Mouse (Mus musculus) spleen, embryonic (tissue): ENCODE results near the gene Lrrn4cl.

Experiments used
- CTCF ChIA-PET: fragments of 350-600 bp; sonication (Branson Sonifier 250); formaldehyde crosslinking; loops from one replicate; lab custom pipeline; 2022; lab: Charles Lee

Lrrn4cl gene

DNA sequence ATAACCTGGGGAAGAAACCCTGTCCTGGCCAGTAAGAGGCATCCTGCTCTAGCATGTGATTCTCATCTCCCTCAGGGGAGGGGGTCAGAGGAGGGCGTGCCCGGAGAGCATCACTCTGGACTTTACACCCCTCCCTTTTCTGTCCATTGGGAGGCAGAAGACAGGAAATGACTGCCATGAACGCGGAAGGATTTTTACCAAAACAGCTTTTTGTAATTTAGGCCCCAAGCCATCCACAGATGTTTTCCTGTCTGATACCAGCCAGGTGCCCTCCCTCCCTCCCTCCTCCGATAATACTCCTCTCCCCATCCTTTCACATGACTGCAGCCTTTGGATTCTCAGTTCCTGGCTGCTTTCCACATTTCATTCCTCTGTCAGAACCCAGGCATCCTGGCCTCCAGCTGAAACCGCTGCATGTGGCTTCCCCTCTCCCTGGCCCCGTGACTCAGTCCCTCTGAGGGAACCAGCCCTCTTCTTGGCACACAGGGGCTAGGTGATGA is at the start of gene Lrrn4cl:
Gene Lrrn4cl, plus strand, starts transcription at position 367 of the 500 bp plus-strand sequence.
- CTCF ChIA-PET: interaction anchor here (0.6 kb wide), 1 partner anchor 1101 kb away, joined by 5 read pairs; no protein-coding TSS in a partner anchor

DNA sequence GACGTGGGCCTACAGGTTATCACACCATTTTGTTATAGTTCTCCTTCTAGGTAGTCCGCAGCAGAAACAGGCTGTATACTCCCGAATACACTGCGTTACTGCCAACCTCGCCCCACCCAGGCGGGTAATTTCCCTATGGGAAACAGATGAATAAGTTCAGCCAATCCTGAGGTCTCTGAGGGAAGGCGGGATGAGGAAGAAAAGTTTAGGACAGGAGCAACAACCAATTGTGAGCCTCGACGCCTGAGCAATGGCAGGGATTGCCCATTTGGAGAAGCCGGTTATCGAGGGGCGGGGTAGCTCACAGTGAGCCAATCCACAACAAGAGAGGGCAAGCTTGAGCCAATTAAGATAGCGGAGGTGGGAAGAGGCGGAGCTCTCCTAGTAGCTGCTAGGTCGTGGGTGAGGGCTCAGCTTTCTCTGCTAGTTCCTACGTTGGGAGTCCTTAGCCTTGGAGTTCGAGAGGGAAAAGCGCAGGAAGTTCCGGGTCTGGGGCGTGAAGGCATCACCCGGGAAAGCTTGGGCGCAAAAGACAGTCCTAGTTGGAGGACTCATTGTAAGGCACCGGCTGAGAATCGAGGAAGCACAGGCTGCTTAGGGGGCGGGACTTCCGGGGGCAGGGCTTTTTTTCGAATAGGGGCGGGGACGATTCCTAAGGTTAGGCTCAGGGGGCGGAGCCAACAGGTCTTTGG is 48.3 kb upstream of the Lrrn4cl start, which contains the start of gene Zbtb3:
Gene Zbtb3, plus strand, starts transcription at position 426 of the 692 bp plus-strand sequence.
- CTCF ChIA-PET: interaction anchor here (0.5 to 1.3 kb wide), 4 partner anchors 14 to 119 kb away, joined by 3 to 5 read pairs (median 4); no protein-coding TSS in a partner anchor

- CTCF ChIA-PET: interaction anchor here (1.3 kb wide), 1 partner anchor 27 kb away, joined by 3 read pairs; no protein-coding TSS in a partner anchor
These were observed 47.3 kb upstream of the Lrrn4cl start for GRCm38 (mm10) chr19:8803204-8803780.

DNA sequence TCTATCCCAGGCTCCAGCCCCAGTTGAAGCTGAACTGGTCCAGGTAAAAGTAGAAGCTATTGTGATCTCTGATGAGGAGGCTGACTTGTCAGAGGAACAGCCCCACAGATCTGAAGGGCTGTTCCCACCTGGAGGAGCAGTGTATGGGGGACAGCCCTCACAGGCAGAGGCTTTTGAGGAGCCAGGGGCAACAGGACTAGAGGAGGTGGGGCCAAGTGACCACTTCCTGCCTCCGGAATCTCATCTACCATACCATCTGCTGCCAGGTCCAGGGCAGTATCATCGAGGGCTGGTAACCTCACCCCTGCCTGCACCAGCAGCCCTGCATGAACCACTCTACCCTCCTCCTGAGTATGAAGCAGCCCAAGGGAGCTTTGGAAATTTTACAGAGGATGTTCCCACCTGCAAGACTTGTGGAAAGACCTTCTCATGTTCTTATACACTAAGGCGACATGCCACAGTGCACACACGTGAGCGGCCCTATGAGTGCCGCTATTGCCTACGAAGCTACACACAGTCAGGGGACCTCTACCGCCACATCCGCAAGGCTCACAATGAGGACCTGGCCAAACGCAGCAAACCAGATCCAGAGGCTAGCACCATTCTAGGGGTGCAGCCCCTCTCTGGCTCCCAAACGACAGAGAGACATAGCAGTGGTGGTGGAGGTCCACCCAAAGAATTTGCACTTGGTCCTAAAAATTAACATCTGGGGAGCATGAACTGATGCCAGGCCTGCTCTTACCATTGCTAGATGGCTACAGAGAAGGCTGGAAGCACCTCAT is 46.5 kb upstream of the Lrrn4cl start:
- CTCF ChIA-PET: interaction anchor here (1.3 kb wide), 1 partner anchor 26 kb away, joined by 3 read pairs; no protein-coding TSS in a partner anchor

- CTCF ChIA-PET: interaction anchor here (0.6 to 1.5 kb wide), 2 partner anchors 8 to 13 kb away, joined by 3 to 11 read pairs; partner anchors contain the start of genes Hnrnpul2, Polr2g and Ttc9c
These were observed 43.8 kb upstream of the Lrrn4cl start for GRCm38 (mm10) chr19:8806810-8807209.

- CTCF ChIA-PET: no interaction called here
These were observed 34.8 kb upstream of the Lrrn4cl start for GRCm38 (mm10) chr19:8815812-8816211.

DNA sequence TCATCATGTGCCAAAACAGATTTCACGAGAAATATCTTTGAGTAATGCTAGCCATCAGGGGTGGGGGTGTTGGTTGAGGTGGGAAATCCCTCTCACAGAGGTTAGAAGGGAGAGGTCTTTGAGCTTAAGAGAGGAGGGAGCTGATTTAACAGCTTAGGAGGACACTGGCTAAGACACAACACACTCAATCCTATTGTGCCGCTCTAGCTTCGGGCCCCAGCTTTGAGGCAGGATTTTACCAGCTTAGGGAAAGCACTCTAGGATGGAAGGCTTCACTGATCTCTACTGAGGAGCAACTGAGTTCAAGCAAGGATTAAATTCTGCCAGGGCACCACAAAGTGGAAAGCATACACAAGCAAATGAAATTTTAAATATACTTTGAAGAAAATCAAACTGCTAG is 33.6 kb upstream of the Lrrn4cl start:
- CTCF ChIA-PET: no interaction called here

DNA sequence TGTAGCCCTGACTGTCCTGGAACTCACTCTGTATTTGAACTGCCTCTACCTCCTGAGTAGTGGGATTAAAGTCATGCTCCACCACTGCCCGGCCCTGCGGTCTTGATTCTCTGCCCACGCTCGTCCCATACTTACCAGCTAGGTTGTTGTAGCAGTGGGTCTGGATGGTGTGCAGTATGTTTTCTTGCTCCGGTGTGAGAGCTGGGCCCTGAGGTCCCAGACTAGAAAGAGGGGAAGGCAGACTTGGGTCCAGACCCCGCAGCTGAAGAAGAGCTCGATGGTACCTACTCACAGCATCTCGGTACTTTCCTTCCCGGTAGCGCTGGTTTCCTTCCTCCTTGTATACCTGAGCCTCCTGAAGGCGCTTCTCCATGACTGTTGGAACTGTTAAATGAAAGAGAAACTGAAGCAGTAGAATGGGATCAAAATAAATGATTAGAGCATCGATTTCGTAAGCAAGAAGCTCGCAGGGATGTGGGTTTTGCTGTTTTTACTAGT is 32.2 kb upstream of the Lrrn4cl start:
- CTCF ChIA-PET: interaction anchor here (1.3 kb wide), 1 partner anchor 20 kb away, joined by 3 read pairs; the partner anchor contains the start of gene Polr2g

DNA sequence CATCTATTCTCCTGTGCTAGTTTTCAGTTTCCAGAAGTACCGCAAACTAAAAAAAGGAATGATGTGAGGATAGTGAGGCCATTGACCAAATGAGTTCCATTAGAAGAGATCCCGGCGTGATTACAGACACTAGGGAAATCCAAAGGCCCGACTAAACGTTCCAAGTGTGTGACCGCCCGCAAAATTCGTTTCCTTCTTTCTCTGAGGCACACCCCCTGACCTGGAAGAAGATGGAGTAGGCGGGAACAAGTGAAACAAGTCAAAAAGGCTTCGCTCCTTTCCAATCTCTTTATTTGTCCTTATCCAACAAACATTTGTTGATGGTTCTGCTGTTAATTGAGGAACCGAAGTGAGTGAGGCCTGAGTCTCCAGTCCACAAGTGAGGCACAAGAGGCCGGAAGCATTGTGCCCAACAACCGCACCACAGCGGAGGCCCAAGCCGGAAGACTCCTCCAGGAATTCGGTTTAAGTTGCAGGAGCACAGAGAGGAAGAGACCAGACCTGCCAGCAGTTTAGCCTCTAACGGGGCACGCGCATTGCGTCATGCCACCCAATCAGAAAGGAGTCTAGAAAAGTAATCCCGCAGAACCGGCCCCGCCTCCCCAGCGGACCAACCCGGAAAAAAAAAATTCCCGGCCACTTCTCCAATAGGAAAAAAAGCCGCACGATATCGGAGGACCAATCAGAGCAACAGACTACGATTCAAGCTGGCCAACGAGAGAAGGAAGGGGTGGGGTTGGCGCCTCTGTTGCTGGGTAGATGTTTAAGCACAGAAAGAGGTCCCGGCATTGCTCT is 31.6 kb upstream of the Lrrn4cl start, which contains the start of gene Ttc9c:
Gene Ttc9c, minus strand, starts transcription at position 533 of the 795 bp plus-strand sequence.
- CTCF ChIA-PET: interaction anchor here (1.3 to 2.1 kb wide), 2 partner anchors 12 to 20 kb away, joined by 3 to 11 read pairs; partner anchors contain the start of gene Polr2g

DNA sequence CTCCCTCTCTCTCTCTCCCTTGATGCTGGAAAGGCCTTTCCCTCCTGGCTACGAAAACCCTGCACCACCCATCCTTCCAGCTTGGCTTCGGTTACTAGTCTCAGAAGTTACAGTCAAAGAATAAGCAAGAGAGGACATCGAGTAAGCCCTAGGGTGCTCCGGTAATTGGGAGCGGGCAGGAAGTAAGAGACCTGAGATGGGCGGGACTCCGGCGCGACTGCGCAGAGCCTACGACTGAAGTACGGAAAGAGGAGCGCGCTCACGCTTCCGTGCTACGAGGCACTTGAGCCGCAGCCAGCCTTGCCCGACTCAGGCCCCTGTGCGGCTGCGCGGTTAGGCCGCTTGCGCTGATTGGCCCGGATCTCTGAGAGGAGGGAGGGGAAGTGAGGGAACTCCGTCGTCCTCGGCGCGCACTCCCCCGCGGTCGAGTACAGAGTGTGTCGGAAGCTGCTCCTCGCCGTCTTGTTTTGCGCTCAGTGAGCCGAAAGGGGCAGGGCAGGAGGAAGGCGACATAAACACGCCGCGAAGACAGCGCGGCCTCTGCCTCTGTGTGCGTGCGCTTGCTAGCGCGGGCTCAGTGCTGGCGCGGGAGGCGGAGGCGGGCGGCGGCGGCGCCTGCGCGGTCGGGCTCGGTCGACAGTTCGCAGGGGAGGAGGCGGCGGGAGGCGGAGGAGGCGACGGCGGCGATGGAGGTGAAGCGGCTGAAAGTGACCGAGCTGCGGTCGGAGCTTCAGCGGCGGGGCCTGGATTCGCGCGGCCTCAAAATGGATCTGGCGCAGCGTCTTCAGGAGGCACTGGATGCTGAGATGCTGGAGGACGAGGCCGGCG is 30.8 kb upstream of the Lrrn4cl start, which contains the start of gene Hnrnpul2:
Gene Hnrnpul2, plus strand, starts transcription at position 415 of the 828 bp plus-strand sequence.
- CTCF ChIA-PET: interaction anchor here (1.3 to 2.1 kb wide), 3 partner anchors 13 to 27 kb away, joined by 3 to 11 read pairs (median 3); partner anchors contain the start of gene Polr2g

DNA sequence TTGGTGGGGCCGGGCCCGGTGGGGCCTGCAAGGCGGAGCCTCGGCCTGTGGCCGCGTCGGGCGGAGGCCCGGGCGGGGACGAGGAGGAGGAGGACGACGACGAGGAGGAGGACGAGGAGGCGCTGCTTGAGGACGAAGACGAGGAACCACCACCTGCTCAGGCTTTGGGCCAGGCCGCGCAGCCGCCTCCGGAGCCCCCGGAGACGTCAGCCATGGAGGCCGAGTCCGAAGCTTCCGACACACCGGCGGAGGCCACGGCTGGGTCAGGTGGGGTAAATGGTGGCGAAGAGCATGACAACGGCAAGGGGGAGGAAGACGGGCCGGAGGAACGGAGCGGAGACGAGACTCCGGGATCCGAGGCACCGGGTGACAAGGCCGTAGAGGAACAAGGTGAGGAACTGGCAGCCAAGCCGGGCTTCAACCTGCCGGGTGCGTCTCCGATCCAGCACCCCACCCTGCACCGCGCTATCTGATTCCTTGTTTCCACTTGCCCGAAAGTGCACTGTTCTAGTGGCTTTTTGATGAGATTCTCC is 30.1 kb upstream of the Lrrn4cl start:
- CTCF ChIA-PET: interaction anchor here (0.9 to 2.1 kb wide), 5 partner anchors 9 to 28 kb away, joined by 3 to 11 read pairs (median 4); partner anchors contain the start of gene AC129217.1

DNA sequence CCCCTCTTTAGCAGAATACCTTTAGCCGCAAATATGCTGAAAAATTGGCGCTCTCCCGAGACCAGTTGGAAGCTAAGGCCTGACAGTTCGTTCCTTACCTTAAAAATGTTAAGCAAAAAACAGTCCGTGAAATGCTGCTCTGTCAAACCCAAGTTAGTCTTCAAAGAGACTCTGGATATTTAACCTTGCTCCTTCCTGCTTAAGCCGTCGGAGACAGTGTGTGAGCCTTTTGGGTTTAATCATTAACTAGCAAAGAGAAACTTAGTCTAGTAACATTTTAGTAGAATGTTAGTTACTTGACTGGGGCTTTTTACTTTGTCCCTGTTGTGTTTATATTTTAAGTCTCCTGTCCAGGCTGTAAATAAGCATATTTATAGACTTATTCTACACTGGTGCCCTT is 29.4 kb upstream of the Lrrn4cl start:
- CTCF ChIA-PET: interaction anchor here (0.6 to 2.1 kb wide), 6 partner anchors 8 to 41 kb away, joined by 3 to 11 read pairs (median 4); partner anchors contain the start of gene AC129217.1

DNA sequence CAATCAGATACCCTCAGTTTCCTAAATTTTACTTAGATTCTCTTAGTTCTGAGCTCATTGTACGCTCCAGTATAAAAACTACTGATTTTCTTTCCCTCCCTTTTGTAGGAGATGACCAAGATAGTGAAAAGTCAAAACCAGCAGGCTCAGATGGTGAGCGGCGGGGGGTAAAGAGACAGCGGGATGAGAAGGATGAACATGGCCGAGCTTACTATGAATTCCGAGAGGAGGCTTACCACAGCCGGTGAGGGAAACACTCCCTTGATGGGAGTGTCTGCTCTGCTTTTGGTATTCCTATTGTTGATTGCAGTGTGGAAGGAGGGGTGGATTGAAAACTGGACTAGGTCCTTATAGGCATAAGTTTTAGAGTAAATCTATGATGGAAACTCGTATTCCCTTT is 27.9 kb upstream of the Lrrn4cl start:
- CTCF ChIA-PET: interaction anchor here (0.6 kb wide), 1 partner anchor 71 kb away, joined by 24 read pairs; no protein-coding TSS in a partner anchor

GRCm38 (mm10) chr19:8829660-8830059 is 20.9 kb upstream of the Lrrn4cl start, which contains the start of gene AC129217.1:
Gene AC129217.1, plus strand, starts transcription at chr19:8829773.
- CTCF ChIA-PET: interaction anchor here (0.8 kb wide), 1 partner anchor 9 kb away, joined by 4 read pairs; no protein-coding TSS in a partner anchor

DNA sequence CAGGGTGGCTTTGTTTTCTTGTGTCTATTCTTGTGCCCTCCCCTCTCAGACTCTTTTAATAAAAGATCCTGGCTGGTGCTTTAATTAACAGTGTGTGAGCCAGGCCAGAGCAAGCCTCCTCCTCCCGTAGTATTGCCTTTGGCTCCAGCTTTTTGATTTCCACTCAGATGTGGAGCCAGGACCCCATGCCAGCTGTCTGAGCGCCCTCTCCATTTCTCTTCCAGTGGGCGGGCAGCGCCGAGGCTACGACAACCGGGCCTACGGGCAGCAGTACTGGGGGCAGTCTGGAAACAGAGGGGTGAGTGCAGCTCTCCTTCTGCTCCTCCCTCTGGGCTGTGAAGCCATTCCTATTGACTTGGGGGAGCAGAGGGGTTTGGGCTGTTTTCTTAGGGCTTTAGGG is 19.9 kb upstream of the Lrrn4cl start:
- CTCF ChIA-PET: interaction anchor here (0.5 to 1.2 kb wide), 2 partner anchors 28 to 40 kb away, joined by 3 read pairs; no protein-coding TSS in a partner anchor

GRCm38 (mm10) chr19:8831262-8831661 is 19.3 kb upstream of the Lrrn4cl start:
- CTCF ChIA-PET: interaction anchor here (0.5 to 1.2 kb wide), 3 partner anchors 28 to 123 kb away, joined by 3 to 8 read pairs (median 3); no protein-coding TSS in a partner anchor

DNA sequence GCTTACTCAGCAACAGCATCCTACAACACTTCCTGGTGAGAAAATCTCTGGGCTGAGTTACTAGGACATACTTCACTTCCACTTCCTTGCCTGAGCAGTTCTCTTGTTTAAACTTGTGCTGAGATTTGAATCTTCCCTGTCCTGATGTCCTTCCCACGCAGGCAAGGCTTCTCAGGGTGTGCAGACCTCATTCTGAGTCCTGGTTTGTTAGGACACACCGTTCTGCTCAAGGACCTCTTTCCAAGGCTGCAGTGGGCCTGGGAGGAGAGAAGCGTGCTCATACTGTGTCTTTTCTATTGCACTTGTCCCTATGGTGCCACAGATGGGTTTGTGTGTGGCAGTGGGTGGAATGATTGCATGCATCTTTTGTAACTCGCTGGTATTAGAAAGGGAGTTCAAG is 17.6 kb upstream of the Lrrn4cl start:
- CTCF ChIA-PET: no interaction called here

- CTCF ChIA-PET: interaction anchor here (0.6 kb wide), 1 partner anchor 118 kb away, joined by 9 read pairs; no protein-coding TSS in a partner anchor
These were observed 14.2 kb upstream of the Lrrn4cl start for GRCm38 (mm10) chr19:8836327-8836726.
